Mouse (Mus musculus) myocyte (in vitro differentiated cells): ENCODE measurements around the gene Csk. TPM values are rescaled to one million over a fixed set of nuclear protein-coding genes. Genes with fewer than 3 reads are reported as not detected.
A peak's percentile ranks its signal among the peaks of the same experiment; 100 is the strongest.

Experiments
- H3K27me3 ChIP-seq: one replicate; pipeline ENCODE4 v1.6.1; 2011; ENCODE audit not compliant: control insufficient read depth, insufficient read depth, insufficient read length
- H3K36me3 ChIP-seq: one replicate; pipeline ENCODE4 v1.6.1; 2011; ENCODE audit not compliant: control insufficient read depth, insufficient read depth
- H3K4me2 ChIP-seq: one replicate; pipeline ENCODE4 v1.6.1; 2011; ENCODE audit warnings: low read depth, control low read depth
- H3K4me3 ChIP-seq: one replicate; pipeline ENCODE4 v1.5.1; 2011; ENCODE audit warnings: mild to moderate bottlenecking, control low read depth, moderate library complexity
- H3K79me2 ChIP-seq: one replicate; pipeline ENCODE4 v1.6.1; 2011; ENCODE audit not compliant: control insufficient read depth, insufficient read depth
- H3ac ChIP-seq: one replicate; pipeline ENCODE4 v1.6.1; 2011; ENCODE audit not compliant: control insufficient read depth, insufficient read length
- CEBPB ChIP-seq: IDR thresholded peaks from 2 replicates; pipeline ENCODE4 v1.6.1; 2011; ENCODE audit warnings: mild to moderate bottlenecking, moderate library complexity; ENCODE audit not compliant: poor library complexity, insufficient read depth, severe bottlenecking
- E2F4 ChIP-seq: IDR thresholded peaks from one replicate; pipeline ENCODE4 v1.6.1; 2011; ENCODE audit warnings: mild to moderate bottlenecking, control low read depth, moderate library complexity; ENCODE audit not compliant: insufficient read depth
- MAX ChIP-seq: IDR thresholded peaks from one replicate; pipeline ENCODE4 v1.6.1; 2011; ENCODE audit warnings: low read depth, mild to moderate bottlenecking, control low read depth
- MYOD1 ChIP-seq, 3 experiments: IDR thresholded peaks; one replicate each; pipeline ENCODE4 v1.6.1; 2011; ENCODE audit warnings: control low read depth in 2 of 3, low read depth in 2 of 3, mild to moderate bottlenecking in 2 of 3, moderate library complexity in 1 of 3; ENCODE audit not compliant: insufficient read length in 2 of 3, control insufficient read depth in 1 of 3
- MYOG ChIP-seq, 3 experiments: IDR thresholded peaks; one replicate each; pipeline ENCODE4 v1.6.1; 2011; ENCODE audit warnings: control low read depth in 2 of 3, low read depth in 2 of 3, mild to moderate bottlenecking in 2 of 3; ENCODE audit not compliant: insufficient read length in 2 of 3, control insufficient read depth in 1 of 3, insufficient read depth in 1 of 3
- POLR2A ChIP-seq: IDR thresholded peaks from one replicate; pipeline ENCODE4 v1.6.1; 2011; ENCODE audit warnings: low read depth, mild to moderate bottlenecking, control low read depth, moderate library complexity; ENCODE audit not compliant: insufficient read length
- POLR2AphosphoS2 ChIP-seq: IDR thresholded peaks from one replicate; pipeline ENCODE4 v1.6.1; 2011; ENCODE audit warnings: low read depth, control low read depth; ENCODE audit not compliant: insufficient read length
- REST ChIP-seq: IDR thresholded peaks from one replicate; pipeline ENCODE4 v1.6.1; 2011; ENCODE audit warnings: mild to moderate bottlenecking, control low read depth, moderate library complexity; ENCODE audit not compliant: insufficient read depth, insufficient read length
- SRF ChIP-seq: IDR thresholded peaks from one replicate; pipeline ENCODE4 v1.6.1; 2011; ENCODE audit warnings: low read depth; ENCODE audit not compliant: control insufficient read depth, insufficient read length
- TCF12 ChIP-seq: IDR thresholded peaks from one replicate; pipeline ENCODE4 v1.6.1; 2011; ENCODE audit warnings: mild to moderate bottlenecking, control low read depth; ENCODE audit not compliant: poor library complexity, insufficient read depth, severe bottlenecking
- TCF3 ChIP-seq: IDR thresholded peaks from one replicate; pipeline ENCODE4 v1.6.1; 2011; ENCODE audit warnings: low read depth, control low read depth; ENCODE audit not compliant: insufficient read length
- USF1 ChIP-seq: IDR thresholded peaks from one replicate; pipeline ENCODE4 v1.6.1; 2011; ENCODE audit warnings: low read depth, mild to moderate bottlenecking, control low read depth, moderate library complexity
- polyA plus RNA-seq: library from polyadenylated mRNA; unstranded; fragments of >200 nt; fragmentation: generic; extraction: Trizol; gene quantifications from one replicate; pipeline ENCODE4 v1.2.1, GENCODE M21; 2012; ENCODE audit warnings: missing spikeins

The Csk gene
- polyA plus RNA-seq, 1 experiment: 76.7 TPM

- H3K79me2 ChIP-seq: peaks cover 10% of the 10 kb centered on the region
- peak in 1 of 3 experiments; percentile 50 for TF ChIP-seq MYOG (IDR thresholded peaks at IDR 0.05; ENCODE audit: control insufficient read depth in 1 of 3, insufficient read depth in 1 of 3, insufficient read length in 2 of 3, low read depth in 2 of 3)
- no peak for TF ChIP-seq CEBPB
- TF ChIP-seq TCF12: no peak
- peak; percentile 61 for TF ChIP-seq POLR2A
- no peak for TF ChIP-seq MAX
- TF ChIP-seq REST: no peak
- TF ChIP-seq SRF: no peak
- TF ChIP-seq E2F4: no peak
- H3K27me3 ChIP-seq: no peaks in the 10 kb centered on the region
- H3ac ChIP-seq: peak within 1 kb of the TSS; percentile 79
- H3K4me2 ChIP-seq: peak within 1 kb of the TSS; percentile 75
- no peaks in the 10 kb centered on the region for H3K36me3 ChIP-seq
- H3K4me3 ChIP-seq: peak within 1 kb of the TSS; percentile 72
These were observed 64.0 kb downstream of the Csk start, which contains the start of gene Ulk3 for GRCm38 (mm10) chr9:57589224-57590126. Gene Ulk3, plus strand, starts transcription at chr9:57589452.

DNA sequence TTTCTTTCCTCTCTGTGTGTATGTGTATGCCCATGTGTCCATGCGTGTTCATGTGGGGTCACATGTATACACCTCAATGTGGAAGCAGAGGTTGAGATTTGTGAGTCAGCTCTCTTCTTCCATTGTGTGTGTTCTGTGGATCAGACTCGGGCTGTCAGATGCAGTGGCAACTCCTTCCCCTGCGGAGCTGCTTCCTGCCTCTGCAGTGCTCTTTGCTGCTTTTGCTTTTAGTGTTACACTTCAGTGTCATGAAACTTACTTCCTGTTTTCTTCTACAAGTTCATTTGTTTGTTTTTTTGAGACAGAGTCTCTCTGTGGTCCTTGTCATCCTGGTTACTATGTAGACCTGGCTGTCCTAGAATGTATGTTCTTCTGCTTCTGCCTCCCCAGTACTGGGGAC lies 68.4 kb downstream of the Csk start:
- no peaks in the 10 kb centered on the region for H3K79me2 ChIP-seq
- no peak overlapping the region for H3ac ChIP-seq
- H3K4me3 ChIP-seq: no peak overlapping the region
- no peaks in the 10 kb centered on the region for H3K27me3 ChIP-seq
- TF ChIP-seq CEBPB: no peak
- TF ChIP-seq SRF: no peak
- TF ChIP-seq MAX: no peak
- TF ChIP-seq TCF3: no peak
- no peak for TF ChIP-seq TCF12
- TF ChIP-seq E2F4: no peak
- TF ChIP-seq USF1: no peak
- TF ChIP-seq REST: no peak
- no peak for TF ChIP-seq POLR2A
- TF ChIP-seq MYOD1 (IDR thresholded peaks at IDR 0.05; ENCODE audit: control insufficient read depth in 1 of 3, insufficient read length in 2 of 3, low read depth in 2 of 3): no peak
- TF ChIP-seq MYOG (IDR thresholded peaks at IDR 0.05; ENCODE audit: control insufficient read depth in 1 of 3, insufficient read depth in 1 of 3, insufficient read length in 2 of 3, low read depth in 2 of 3): no peak
- no peak for TF ChIP-seq POLR2AphosphoS2
- no peak overlapping the region for H3K4me2 ChIP-seq
- H3K36me3 ChIP-seq: peaks cover 16% of the 10 kb centered on the region

GRCm38 (mm10) chr9:57577144-57577849 lies 76.1 kb downstream of the Csk start:
- H3K79me2 ChIP-seq: no peaks in the 10 kb centered on the region
- no peak overlapping the region for H3K4me2 ChIP-seq
- H3K27me3 ChIP-seq: no peaks in the 10 kb centered on the region
- no peak overlapping the region for H3ac ChIP-seq
- TF ChIP-seq MYOG (IDR thresholded peaks at IDR 0.05; ENCODE audit: control insufficient read depth in 1 of 3, insufficient read depth in 1 of 3, insufficient read length in 2 of 3, low read depth in 2 of 3) (no peak), POLR2AphosphoS2 (no peak), CEBPB (no peak), SRF (no peak), MAX (no peak), REST (no peak), TCF12 (no peak), POLR2A (no peak), TCF3 (no peak), USF1 (no peak), E2F4 (no peak), MYOD1 (IDR thresholded peaks at IDR 0.05; ENCODE audit: control insufficient read depth in 1 of 3, insufficient read length in 2 of 3, low read depth in 2 of 3) (no peak)
- H3K4me3 ChIP-seq: no peak overlapping the region
- peaks cover 16% of the 10 kb centered on the region for H3K36me3 ChIP-seq

Other genes starting within 250 kb of the Csk start
- gene Ppcdc, start 213.5 kb downstream of the Csk start, polyA plus RNA-seq: 16.2 TPM
- 23.6 TPM for gene Scamp5, start 185.6 kb downstream of the Csk start, polyA plus RNA-seq
- 0.11 TPM for gene Rpp25, start 149.6 kb downstream of the Csk start, polyA plus RNA-seq
- 780 TPM for gene Cox5a, start 132.4 kb downstream of the Csk start, polyA plus RNA-seq
- gene Fam219b, start 116.1 kb downstream of the Csk start, polyA plus RNA-seq: 14.4 TPM
- gene Mpi, start 100.9 kb downstream of the Csk start, polyA plus RNA-seq: 89.6 TPM
- gene Scamp2, start 92.7 kb downstream of the Csk start, polyA plus RNA-seq: 38.3 TPM
- gene Ulk3, start 64.2 kb downstream of the Csk start, polyA plus RNA-seq: 12.2 TPM
- 0.23 TPM for gene Cplx3, start 47.4 kb downstream of the Csk start, polyA plus RNA-seq
- 1.00 TPM for gene Lman1l, start 32.9 kb downstream of the Csk start, polyA plus RNA-seq
- not detected for gene Cyp1a2, start 30.1 kb upstream of the Csk start, polyA plus RNA-seq
- gene Cyp1a1, start 34.3 kb upstream of the Csk start, polyA plus RNA-seq: not detected
- 11.0 TPM for gene Edc3, start 54.9 kb upstream of the Csk start, polyA plus RNA-seq
- gene Clk3, start 112.2 kb upstream of the Csk start, polyA plus RNA-seq: 47.1 TPM
- 1.5 TPM for gene Arid3b, start 183.2 kb upstream of the Csk start, polyA plus RNA-seq